Mouse (Mus musculus) E14TG2a.4 (cell line): Measurements from ENCODE around the gene Edem2.

ENCODE experiments used
- CTCF ChIP-seq: conservative IDR thresholded peaks from 2 replicates; pipeline ENCODE4 v1.5.1; 2014; ENCODE audit warnings: low read length
- NANOG ChIP-seq: IDR thresholded peaks from 2 replicates; pipeline ENCODE4 v1.6.1; 2014; ENCODE audit warnings: borderline replicate concordance, low read length, mixed read lengths

GRCm38 (mm10) chr2:155681874-155682273, 47.4 kb downstream of the Edem2 start:
- TF ChIP-seq CTCF (no peak), NANOG (no peak)
